Mouse (Mus musculus): ENCODE data around the gene Gca. TPM values are rescaled to one million over a fixed set of nuclear protein-coding genes. Genes with fewer than 3 reads are reported as not detected.

Gca gene
- polyA plus RNA-seq (2014; fragmentation: Illumina TruSeq; extraction: RNeasy Lipid Tissue Mini Kit (QIAGEN cat#74804); ENCODE audit: low replicate concordance): 37.2 TPM

DNA sequence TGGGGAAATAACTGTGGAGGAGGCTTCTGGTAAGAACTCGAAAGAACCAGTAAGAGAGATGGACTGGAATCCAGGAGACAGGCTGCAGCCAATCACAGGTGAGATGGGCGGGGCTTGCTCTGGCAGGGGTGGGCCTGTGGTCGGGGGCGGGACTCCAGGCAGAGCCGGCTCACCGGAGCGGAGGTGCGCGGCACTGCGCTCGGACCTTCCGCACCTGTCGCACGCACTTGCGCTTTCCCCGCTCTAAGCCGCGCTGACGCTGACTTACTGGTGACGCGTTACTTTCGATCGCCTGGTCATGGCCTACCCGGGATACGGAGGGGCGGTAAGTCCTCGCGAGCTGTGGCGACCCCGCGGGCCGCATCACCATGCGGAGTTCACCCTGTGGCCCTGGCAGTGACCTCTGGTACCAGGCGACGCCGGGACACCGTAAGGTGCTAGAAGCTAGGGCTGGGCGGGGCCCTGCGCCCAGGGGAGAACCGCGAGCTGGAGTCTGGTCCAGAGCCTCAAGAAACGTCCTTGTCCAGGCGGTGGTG lies at the start of gene Gca:
Gene Gca, plus strand, starts transcription at position 151 of the 536 bp plus-strand sequence.

GRCm38 (mm10) chr2:62646014-62646645 lies 18.0 kb upstream of the Gca start, which contains the start of gene Ifih1:
Gene Ifih1, minus strand, starts transcription at chr2:62646255.

Other genes starting within 250 kb of the Gca start
- 69.9 TPM for gene Gcg, start 180.6 kb upstream of the Gca start, polyA plus RNA-seq (2014; fragmentation: Illumina TruSeq; extraction: RNeasy Lipid Tissue Mini Kit (QIAGEN cat#74804); ENCODE audit: low replicate concordance)
- gene Fap, start 90.2 kb upstream of the Gca start, polyA plus RNA-seq (2014; fragmentation: Illumina TruSeq; extraction: RNeasy Lipid Tissue Mini Kit (QIAGEN cat#74804); ENCODE audit: low replicate concordance): 5.0 TPM
- 116 TPM for gene Ifih1, start 18.0 kb upstream of the Gca start, polyA plus RNA-seq (2014; fragmentation: Illumina TruSeq; extraction: RNeasy Lipid Tissue Mini Kit (QIAGEN cat#74804); ENCODE audit: low replicate concordance)